Mouse (Mus musculus) spleen, adult 2 months (tissue): ENCODE measurements at regions not wholly inside any gene's neighbourhood (a gene's known extent, or its start where the extent isn't known, plus 50 kb on each side); places are given as distances from the start of the nearest gene placed in this dataset.

Experiments
- DNase-seq, 2 experiments: peaks; one replicate each; pipeline versions ENCODE4 v3.0.0 to v3.0.0-alpha.2; 2012 to 2021; ENCODE audit warnings: low spot score in 2 of 2, low read depth in 1 of 2
- H3K27ac ChIP-seq: fragments of 200-500 bp; 2 replicates; pipeline ENCODE4 v1.5.1; 2012; ENCODE audit warnings: low read length, inconsistent platforms; ENCODE audit not compliant: insufficient read depth
- H3K27me3 ChIP-seq: fragments of 200-500 bp; 2 replicates; pipeline ENCODE4 v1.6.1; 2012; ENCODE audit warnings: mild to moderate bottlenecking, moderate library complexity, low read length, inconsistent platforms; ENCODE audit not compliant: control insufficient read depth, insufficient read depth
- H3K36me3 ChIP-seq: fragments of 200-500 bp; 2 replicates; pipeline ENCODE4 v1.6.1; 2012; ENCODE audit warnings: mild to moderate bottlenecking, low read length, inconsistent platforms; ENCODE audit not compliant: control insufficient read depth, insufficient read depth
- H3K4me1 ChIP-seq: fragments of 200-500 bp; 2 replicates; pipeline ENCODE4 v1.6.1; 2011; ENCODE audit warnings: inconsistent platforms; ENCODE audit not compliant: control insufficient read depth, insufficient read depth, insufficient read length
- H3K4me3 ChIP-seq: fragments of 200-500 bp; 2 replicates; pipeline ENCODE4 v1.5.1; 2011; ENCODE audit warnings: mild to moderate bottlenecking, inconsistent platforms; ENCODE audit not compliant: insufficient read depth, insufficient read length; ENCODE audit errors: extremely low read depth
- CTCF ChIP-seq: fragments of 200-500 bp; IDR thresholded peaks from 2 replicates; pipeline ENCODE4 v1.5.1; 2011; ENCODE audit warnings: mild to moderate bottlenecking, inconsistent platforms; ENCODE audit not compliant: insufficient read depth, insufficient read length, insufficient replicate concordance; ENCODE audit errors: extremely low read depth
- POLR2A ChIP-seq: fragments of 200-500 bp; IDR thresholded peaks from 2 replicates; pipeline ENCODE4 v1.6.1; 2011; ENCODE audit warnings: low read depth, low read length, inconsistent platforms
- WGBS: fragments of 180-500 bp; shearing (Covaris S2); methylation state at CpG from one replicate; pipeline ENCODE4 v1.1.7; 2018; 5-methylcytosine and 5-hydroxymethylcytosine counted together

GRCm38 (mm10) chr2:75000368-75000796, 174.8 kb downstream of the Mtx2 start:
- TF ChIP-seq CTCF = no peak
- no peak for TF ChIP-seq POLR2A
- DNase-seq = no peak
- 87% methylated on average over 10 of the region's 10 CpGs for WGBS
- Histone ChIP-seq H3K4me1 (no peaks in the 10 kb centered on the region), H3K27me3 (no peaks in the 10 kb centered on the region), H3K27ac (no peak overlapping the region), H3K4me3 (no peak overlapping the region), H3K36me3 (no peaks in the 10 kb centered on the region)

GRCm38 (mm10) chr2:75002562-75002961, 177.0 kb downstream of the Mtx2 start:
- no peak overlapping the region for H3K4me3 ChIP-seq
- H3K36me3 ChIP-seq = no peaks in the 10 kb centered on the region
- no peak for DNase-seq
- no peak overlapping the region for H3K27ac ChIP-seq
- no peaks in the 10 kb centered on the region for H3K27me3 ChIP-seq
- TF ChIP-seq CTCF = no peak
- TF ChIP-seq POLR2A = no peak
- no peaks in the 10 kb centered on the region for H3K4me1 ChIP-seq
- WGBS = 87% methylated on average over 12 of the region's 12 CpGs

GRCm38 (mm10) chr2:75008116-75008515, 182.5 kb downstream of the Mtx2 start:
- H3K4me1 ChIP-seq = no peaks in the 10 kb centered on the region
- H3K27ac ChIP-seq = no peak overlapping the region
- no peak for TF ChIP-seq CTCF
- no peak for TF ChIP-seq POLR2A
- DNase-seq = no peak
- no peaks in the 10 kb centered on the region for H3K27me3 ChIP-seq
- no peaks in the 10 kb centered on the region for H3K36me3 ChIP-seq
- H3K4me3 ChIP-seq = no peak overlapping the region
- 84% methylated on average over 1 of the region's 1 CpGs for whole genome bisulfite sequencing

GRCm38 (mm10) chr2:75010647-75011046, 185.0 kb downstream of the Mtx2 start:
- Histone ChIP-seq H3K27ac (no peak overlapping the region), H3K4me3 (no peak overlapping the region), H3K27me3 (no peaks in the 10 kb centered on the region), H3K36me3 (no peaks in the 10 kb centered on the region), H3K4me1 (no peaks in the 10 kb centered on the region)
- DNase-seq = no peak
- 80% methylated on average over 7 of the region's 7 CpGs for WGBS
- TF ChIP-seq CTCF (no peak), POLR2A (no peak)

GRCm38 (mm10) chr2:75012046-75012445, 186.4 kb downstream of the Mtx2 start:
- DNase-seq = no peak
- H3K27ac ChIP-seq = no peak overlapping the region
- H3K4me3 ChIP-seq = no peak overlapping the region
- H3K36me3 ChIP-seq = no peaks in the 10 kb centered on the region
- no peaks in the 10 kb centered on the region for H3K27me3 ChIP-seq
- WGBS = 80% methylated on average over 8 of the region's 8 CpGs
- TF ChIP-seq CTCF (no peak), POLR2A (no peak)
- H3K4me1 ChIP-seq = no peaks in the 10 kb centered on the region

GRCm38 (mm10) chr2:75014994-75015728, 189.6 kb downstream of the Mtx2 start:
- Histone ChIP-seq H3K27me3 (no peaks in the 10 kb centered on the region), H3K4me1 (peaks cover 2% of the 10 kb centered on the region; the same call in 1 of the 2 replicates), H3K4me3 (no peak overlapping the region), H3K36me3 (no peaks in the 10 kb centered on the region), H3K27ac (no peak overlapping the region)
- TF ChIP-seq CTCF (no peak), POLR2A (no peak)
- WGBS = 78% methylated on average over 16 of the region's 16 CpGs
- no peak for DNase-seq

GRCm38 (mm10) chr2:75019459-75019858, 193.9 kb downstream of the Mtx2 start:
- DNase-seq = no peak
- H3K27ac ChIP-seq = no peak overlapping the region
- WGBS = 10% methylated on average over 7 of the region's 7 CpGs

More at GRCm38 (mm10) chr2:75019459-75019858, 193.9 kb downstream of the Mtx2 start:
- Histone ChIP-seq H3K27me3 (no peaks in the 10 kb centered on the region), H3K36me3 (no peaks in the 10 kb centered on the region), H3K4me3 (no peak overlapping the region), H3K4me1 (peaks cover 2% of the 10 kb centered on the region; the same call in 1 of the 2 replicates)
- no peak for TF ChIP-seq POLR2A
- no peak for TF ChIP-seq CTCF
